Mouse (Mus musculus) midbrain, embryonic 14.5 days (tissue): ENCODE measurements around the gene Ankrd17. TPM values are rescaled to one million over a fixed set of nuclear protein-coding genes. Genes with fewer than 3 reads are reported as not detected.
"Not testable (repeated sequence)": the region's sequence is repeated elsewhere in the genome, so short reads cannot be mapped to it uniquely, and the experiment has no call there.

Source experiments
- ATAC-seq: fragments of 200-750 bp; cut with Nextera tagmentation; 2 replicates; pipeline ENCODE4 v1.8.0; 2017; ENCODE audit warnings: moderate number of reproducible peaks, moderate library complexity; ENCODE audit not compliant: low FRiP score, low TSS enrichment
- DNase-seq: peaks from one replicate; pipeline ENCODE4 v3.0.0-alpha.2; 2015
- H3K27ac ChIP-seq: fragments of 300-500 bp; sonication (generic); replicated peaks from 2 replicates; pipeline ENCODE4 v1.5.1; 2014; ENCODE audit warnings: mild to moderate bottlenecking, low read depth, low read length, moderate library complexity
- H3K27me3 ChIP-seq: fragments of 300-500 bp; sonication (generic); 2 replicates; pipeline ENCODE4 v1.6.1; 2014; ENCODE audit warnings: low read length, control low read depth, mixed read lengths; ENCODE audit not compliant: control insufficient read depth, insufficient read depth
- H3K36me3 ChIP-seq: fragments of 300-500 bp; sonication (generic); 2 replicates; pipeline ENCODE4 v1.6.1; 2014; ENCODE audit warnings: low read length, control low read depth; ENCODE audit not compliant: control insufficient read depth, insufficient read depth
- H3K4me1 ChIP-seq: fragments of 300-500 bp; sonication (generic); 2 replicates; pipeline ENCODE4 v1.6.1; 2014; ENCODE audit warnings: mild to moderate bottlenecking, antibody characterized with exemption, low read length, control low read depth; ENCODE audit not compliant: control insufficient read depth, insufficient read depth
- H3K4me2 ChIP-seq: fragments of 300-500 bp; sonication (generic); 2 replicates; pipeline ENCODE4 v1.6.1; 2014; ENCODE audit warnings: mild to moderate bottlenecking, low read length, moderate library complexity
- H3K4me3 ChIP-seq: fragments of 300-500 bp; sonication (generic); replicated peaks from 2 replicates; pipeline ENCODE4 v1.5.1; 2014; ENCODE audit warnings: low read depth, low read length
- H3K9ac ChIP-seq: fragments of 300-500 bp; sonication (generic); replicated peaks from 2 replicates; pipeline ENCODE4 v1.6.1; 2014; ENCODE audit warnings: mild to moderate bottlenecking, low read length, moderate library complexity
- H3K9me3 ChIP-seq: fragments of 300-500 bp; sonication (generic); 2 replicates; pipeline ENCODE4 v1.6.1; 2016; ENCODE audit warnings: low read length, control low read depth, mixed read lengths; ENCODE audit not compliant: control insufficient read depth
- WGBS: fragments of 180-500 bp; shearing (Covaris S2); extraction: QIAGEN DNeasy Blood & Tissue Kit; methylation state at CpG from one replicate; pipeline ENCODE4 v1.1.7; 2014; 5-methylcytosine and 5-hydroxymethylcytosine counted together
- polyA plus RNA-seq: library from polyadenylated mRNA; unstranded; fragments of >200 nt; fragmentation: Nextera tagmentation; extraction: Ambion mirVana; gene quantifications from 2 replicates; pipeline ENCODE4 v1.2.1, GENCODE M21; 2014

The Ankrd17 gene
- polyA plus RNA-seq, 1 experiment from 2014 or later: 39.2 TPM

DNA sequence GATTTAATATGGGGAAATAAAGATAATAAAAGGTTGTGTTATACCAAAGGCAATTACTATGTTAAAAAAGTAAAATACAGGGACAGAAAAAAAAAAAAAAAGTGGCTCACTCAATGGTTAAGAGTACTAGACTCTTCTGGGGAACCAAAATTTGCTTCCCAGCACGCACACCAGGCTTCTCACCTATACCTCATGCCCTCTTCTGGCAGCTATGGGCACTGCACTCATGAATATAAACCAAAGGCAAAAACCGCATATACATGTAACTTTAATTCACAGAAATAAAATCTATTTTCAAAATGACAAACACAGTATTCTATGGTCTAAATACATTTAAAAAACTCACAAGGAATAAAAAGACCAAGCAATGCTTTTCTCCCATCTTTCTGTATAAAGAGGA, 79.8 kb downstream of the Ankrd17 start:
- WGBS: 77% methylated on average over 2 of the region's 2 CpGs
- ATAC-seq: no peak
- Histone ChIP-seq H3K9ac (no peak overlapping the region), H3K4me1 (no peaks in the 10 kb centered on the region), H3K27ac (no peak overlapping the region), H3K4me3 (no peak overlapping the region), H3K4me2 (no peak overlapping the region), H3K36me3 (peaks cover 78% of the 10 kb centered on the region), H3K27me3 (no peaks in the 10 kb centered on the region), H3K9me3 (no peaks in the 10 kb centered on the region)
- peak; percentile 65 for DNase-seq

DNA sequence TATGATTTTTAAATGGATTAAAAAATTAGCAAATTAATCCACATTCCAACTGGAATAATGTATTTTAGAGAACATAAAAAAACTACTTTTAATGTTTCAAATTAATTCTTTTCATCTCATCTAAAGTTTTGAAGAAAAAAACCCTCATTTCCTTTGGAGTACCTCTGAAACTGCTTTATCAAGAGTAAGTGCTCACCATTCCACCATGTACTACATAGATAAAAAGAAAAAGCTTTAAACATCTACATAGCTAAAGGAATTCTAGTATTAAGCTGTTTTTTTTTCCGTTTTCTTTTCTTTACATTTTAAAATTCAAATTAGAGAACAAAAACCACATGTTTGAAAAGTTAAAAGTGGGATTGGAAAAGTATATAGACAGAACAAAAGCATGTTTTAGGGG, 86.3 kb downstream of the Ankrd17 start:
- Histone ChIP-seq H3K27me3 (no peaks in the 10 kb centered on the region), H3K4me3 (no peak overlapping the region), H3K9me3 (no peaks in the 10 kb centered on the region), H3K9ac (no peak overlapping the region), H3K4me2 (no peak overlapping the region), H3K4me1 (no peaks in the 10 kb centered on the region), H3K27ac (no peak overlapping the region), H3K36me3 (peaks cover 56% of the 10 kb centered on the region)
- ATAC-seq (no peak), DNase-seq (no peak)
- 89% methylated on average over 1 of the region's 1 CpGs for WGBS

DNA sequence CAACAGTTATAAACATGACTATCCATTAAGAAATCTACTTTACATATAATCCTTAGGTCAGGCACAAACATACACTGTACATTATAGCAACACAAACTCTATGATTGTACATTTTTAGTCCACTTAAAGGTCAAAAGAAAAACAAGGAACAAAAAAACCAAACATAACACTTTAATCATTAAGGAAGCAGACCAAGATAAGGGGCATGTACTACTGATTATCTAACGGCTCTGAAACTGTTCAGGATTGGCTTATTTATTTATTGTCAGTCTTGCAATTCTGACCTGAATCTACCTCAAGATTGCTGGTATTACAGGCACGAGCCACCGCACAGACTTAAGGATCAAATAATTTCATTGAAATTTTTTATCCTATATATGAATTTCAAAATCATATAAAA, 87.0 kb downstream of the Ankrd17 start:
- ATAC-seq (no peak), DNase-seq (no peak)
- Histone ChIP-seq H3K36me3 (peaks cover 54% of the 10 kb centered on the region), H3K9me3 (no peaks in the 10 kb centered on the region), H3K4me3 (no peak overlapping the region), H3K4me1 (no peaks in the 10 kb centered on the region), H3K27me3 (no peaks in the 10 kb centered on the region), H3K9ac (no peak overlapping the region), H3K4me2 (no peak overlapping the region), H3K27ac (no peak overlapping the region)
- WGBS: 97% methylated on average over 3 of the region's 3 CpGs

DNA sequence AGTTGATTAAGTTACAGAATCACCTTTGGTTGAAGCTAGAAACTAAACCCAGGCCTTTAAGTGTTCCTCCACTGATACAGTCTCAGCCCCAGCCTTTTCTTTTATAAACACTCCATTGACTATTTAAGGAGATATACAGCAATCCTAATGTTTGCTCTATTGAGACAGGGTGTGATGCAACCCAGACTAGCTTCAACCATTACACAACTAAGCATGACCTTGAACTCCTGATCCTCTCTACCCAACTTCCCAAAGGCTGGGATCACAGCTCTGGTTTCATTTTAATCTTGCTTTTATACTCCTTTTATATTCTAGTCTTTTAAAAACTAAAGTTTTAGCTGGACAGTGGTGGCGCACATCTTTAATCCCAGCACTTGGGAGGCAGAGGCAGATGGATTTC, 88.9 kb downstream of the Ankrd17 start:
- 97% methylated on average over 1 of the region's 1 CpGs for WGBS
- no peak overlapping the region for H3K9ac ChIP-seq
- no peak for ATAC-seq

DNA sequence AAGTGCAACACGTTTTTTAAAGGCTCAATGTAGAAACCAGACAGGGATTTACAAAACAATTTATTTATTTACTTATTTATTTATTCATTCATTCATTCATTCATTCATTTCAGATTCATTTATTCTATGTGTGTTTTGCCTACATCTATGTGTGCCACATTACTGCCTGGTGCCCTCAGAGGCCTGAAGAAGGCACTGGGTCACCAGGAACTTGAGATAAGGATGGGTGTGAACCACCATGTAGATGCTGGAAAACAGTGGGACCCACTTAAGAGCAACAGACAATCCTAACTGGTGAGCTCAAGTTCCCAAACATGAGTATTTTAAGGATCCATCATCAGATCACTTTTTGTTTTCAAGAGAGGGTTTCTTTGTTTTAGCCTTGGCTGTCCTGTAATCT, 91.6 kb downstream of the Ankrd17 start:
- no peaks in the 10 kb centered on the region for H3K9me3 ChIP-seq
- DNase-seq (no peak), ATAC-seq (no peak)
- 81% methylated on average over 1 of the region's 1 CpGs for WGBS
- H3K36me3 ChIP-seq: peaks cover 60% of the 10 kb centered on the region
- no peak overlapping the region for H3K4me3 ChIP-seq
- no peak overlapping the region for H3K27ac ChIP-seq
- H3K9ac ChIP-seq: no peak overlapping the region
- H3K27me3 ChIP-seq: no peaks in the 10 kb centered on the region
- H3K4me1 ChIP-seq: no peaks in the 10 kb centered on the region
- H3K4me2 ChIP-seq: no peak overlapping the region

More for the DNA sequence above, 88.9 kb downstream of the Ankrd17 start:
- Histone ChIP-seq H3K4me2 (no peak overlapping the region), H3K9me3 (no peaks in the 10 kb centered on the region), H3K4me1 (no peaks in the 10 kb centered on the region), H3K36me3 (peaks cover 49% of the 10 kb centered on the region), H3K4me3 (no peak overlapping the region), H3K27ac (no peak overlapping the region), H3K27me3 (no peaks in the 10 kb centered on the region)
- no peak for DNase-seq

DNA sequence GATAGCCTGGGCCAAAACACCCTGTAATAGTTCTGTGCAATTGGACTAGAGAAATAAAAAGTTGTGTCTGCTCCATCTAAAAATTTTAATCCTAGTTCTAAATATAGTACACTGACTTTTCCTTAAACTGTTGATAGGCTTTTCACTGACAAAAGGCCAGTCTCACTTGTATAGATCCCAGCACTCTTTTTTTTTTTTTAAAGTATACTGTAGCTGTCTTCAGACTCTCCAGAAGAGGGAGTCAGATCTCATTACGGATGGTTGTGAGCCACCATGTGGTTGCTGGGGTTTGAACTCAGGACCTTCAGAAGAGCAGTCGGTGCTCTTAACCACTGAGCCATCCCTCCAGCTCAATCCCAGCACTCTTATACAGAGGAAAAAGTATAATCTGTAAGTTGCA, 104.1 kb downstream of the Ankrd17 start:
- H3K4me2 ChIP-seq, H3K4me1 ChIP-seq, H3K27me3 ChIP-seq, H3K27ac ChIP-seq, ATAC-seq, DNase-seq, H3K9ac ChIP-seq, H3K4me3 ChIP-seq, H3K9me3 ChIP-seq: not testable (repeated sequence)
- 93% methylated on average over 2 of the region's 2 CpGs for WGBS
- peaks cover 79% of the 10 kb centered on the region for H3K36me3 ChIP-seq

DNA sequence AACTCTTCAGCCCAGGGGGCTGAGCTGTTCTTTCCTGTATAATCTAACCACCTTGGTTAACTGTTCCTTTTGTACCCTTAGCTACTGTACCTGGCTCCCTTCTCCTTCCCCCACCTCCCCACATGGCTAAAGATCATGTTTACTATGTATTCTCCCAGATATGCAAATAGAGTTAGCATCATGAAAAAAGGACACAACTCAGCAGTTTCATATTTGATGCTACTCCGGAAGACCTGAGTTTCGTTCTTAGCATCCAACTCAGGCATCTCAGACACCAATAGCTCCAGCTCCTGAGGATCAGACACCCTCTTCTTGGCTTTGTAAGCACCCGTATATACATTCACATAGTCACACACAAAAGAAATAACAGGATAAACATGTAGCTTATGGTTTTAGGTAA, 109.4 kb downstream of the Ankrd17 start:
- 95% methylated on average over 3 of the region's 3 CpGs for WGBS

DNA sequence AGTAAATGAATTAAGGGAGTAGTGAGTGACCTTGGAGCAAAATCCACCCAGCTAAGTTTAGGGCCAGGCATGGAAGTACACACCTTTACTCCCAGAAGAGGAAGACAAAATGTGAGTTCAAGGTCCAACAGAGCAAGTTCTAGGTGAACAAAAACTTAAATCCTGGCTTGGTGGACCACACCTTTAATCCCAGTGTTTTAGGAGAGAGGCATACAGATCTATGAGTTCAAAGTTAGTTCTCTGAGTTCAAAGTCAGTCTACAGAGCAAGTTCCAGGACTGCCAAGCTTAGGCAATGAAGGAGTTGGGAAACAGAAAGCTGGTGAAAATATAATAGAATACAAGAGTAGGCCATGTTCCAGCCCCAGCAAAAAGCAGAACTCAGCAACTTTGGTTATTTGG, 118.9 kb downstream of the Ankrd17 start:
- Histone ChIP-seq H3K4me2 (no peak overlapping the region), H3K27me3 (no peaks in the 10 kb centered on the region), H3K4me1 (no peaks in the 10 kb centered on the region), H3K36me3 (peaks cover 76% of the 10 kb centered on the region), H3K27ac (no peak overlapping the region), H3K9ac (no peak overlapping the region), H3K4me3 (no peak overlapping the region), H3K9me3 (no peaks in the 10 kb centered on the region)
- no peak for ATAC-seq
- no peak for DNase-seq

More for the DNA sequence above, 109.4 kb downstream of the Ankrd17 start:
- no peaks in the 10 kb centered on the region for H3K27me3 ChIP-seq
- ATAC-seq (no peak), DNase-seq (no peak)
- H3K4me1 ChIP-seq: no peaks in the 10 kb centered on the region
- peaks cover 94% of the 10 kb centered on the region for H3K36me3 ChIP-seq
- no peak overlapping the region for H3K4me3 ChIP-seq
- H3K4me2 ChIP-seq: no peak overlapping the region
- H3K27ac ChIP-seq: no peak overlapping the region
- H3K9me3 ChIP-seq: no peaks in the 10 kb centered on the region
- H3K9ac ChIP-seq: no peak overlapping the region

DNA sequence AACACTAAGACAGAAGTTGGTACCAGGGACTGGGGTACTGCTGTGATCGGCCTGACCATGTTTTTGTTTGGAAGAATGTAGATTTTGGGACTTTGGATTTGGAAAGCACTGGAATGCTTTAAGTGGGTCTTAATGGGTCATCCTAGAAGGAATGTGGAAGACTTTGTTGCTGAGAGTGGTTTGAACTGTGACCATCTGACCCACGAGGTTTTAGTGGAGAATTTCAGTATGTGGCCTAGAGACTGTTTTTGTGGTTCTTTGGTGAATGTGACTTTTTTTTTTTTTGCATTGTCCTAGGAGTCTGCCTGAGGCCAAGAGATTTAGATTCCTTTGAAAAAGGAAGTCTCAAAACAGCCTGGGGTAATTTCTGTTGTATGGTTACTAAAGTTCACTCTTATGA, 119.4 kb downstream of the Ankrd17 start:
- Histone ChIP-seq H3K4me2 (no peak overlapping the region), H3K4me1 (no peaks in the 10 kb centered on the region), H3K36me3 (peaks cover 76% of the 10 kb centered on the region), H3K4me3 (no peak overlapping the region), H3K9me3 (no peaks in the 10 kb centered on the region), H3K27ac (no peak overlapping the region), H3K27me3 (no peaks in the 10 kb centered on the region), H3K9ac (no peak overlapping the region)
- 92% methylated on average over 2 of the region's 2 CpGs for whole genome bisulfite sequencing
- ATAC-seq (no peak), DNase-seq (no peak)
